Mouse (Mus musculus) G1E (cell line): ENCODE data around the gene Ctsg. TPM values are rescaled to one million over a fixed set of nuclear protein-coding genes. Genes with fewer than 3 reads are reported as not detected.
"Not testable (repeated sequence)": the region's sequence is repeated elsewhere in the genome, so short reads cannot be mapped to it uniquely, and the experiment has no call there.

ENCODE experiments used
- ATAC-seq: 2 replicates; pipeline ENCODE4 v1.8.0; 2016; ENCODE audit warnings: mild to moderate bottlenecking; ENCODE audit not compliant: insufficient number of reproducible peaks, poor library complexity, low FRiP score, severe bottlenecking; ENCODE audit errors: extremely low read depth
- DNase-seq: peaks from one replicate; pipeline ENCODE4 v3.0.0; 2012; ENCODE audit warnings: low spot score
- H3K27me3 ChIP-seq: 2 replicates; pipeline ENCODE4 v1.6.1; 2012; ENCODE audit warnings: mild to moderate bottlenecking, low read length, inconsistent platforms; ENCODE audit not compliant: insufficient read depth
- H3K36me3 ChIP-seq: replicated peaks from 2 replicates; pipeline ENCODE3; 2012; ENCODE audit warnings: mild to moderate bottlenecking, inconsistent platforms
- H3K4me1 ChIP-seq: 2 replicates; pipeline ENCODE4 v1.6.1; 2012; ENCODE audit warnings: low read depth, low read length, inconsistent platforms, mixed read lengths; ENCODE audit not compliant: insufficient read depth
- H3K4me3 ChIP-seq: 2 replicates; pipeline ENCODE4 v1.5.1; 2012; ENCODE audit warnings: low read depth, mild to moderate bottlenecking, inconsistent platforms, low read length, moderate library complexity, mixed read lengths
- H3K9me3 ChIP-seq: replicated peaks from 2 replicates; pipeline ENCODE4 v1.6.1; 2012; ENCODE audit warnings: inconsistent platforms
- CTCF ChIP-seq: IDR thresholded peaks from 2 replicates; pipeline ENCODE4 v1.5.1; 2012; ENCODE audit warnings: low read depth, low read length, inconsistent platforms, mixed read lengths
- GATA1 ChIP-seq: IDR thresholded peaks from 2 replicates; pipeline ENCODE4 v1.6.1; 2012; ENCODE audit warnings: borderline replicate concordance, low read length, inconsistent platforms, mixed read lengths
- GATA2 ChIP-seq: IDR thresholded peaks from 2 replicates; pipeline ENCODE4 v1.6.1; 2012; ENCODE audit warnings: low read depth, low read length, inconsistent platforms, borderline replicate concordance
- POLR2AphosphoS5 ChIP-seq: IDR thresholded peaks from 2 replicates; pipeline ENCODE4 v1.6.1; 2012; ENCODE audit warnings: low read depth, low read length, inconsistent platforms; ENCODE audit not compliant: insufficient replicate concordance
- TAL1 ChIP-seq: conservative IDR thresholded peaks from 2 replicates; pipeline ENCODE4 v1.6.1; 2012; ENCODE audit warnings: low read depth, low read length, inconsistent platforms, mixed read lengths
- polyA plus RNA-seq: library from polyadenylated mRNA; stranded (reverse); fragments of >175 nt; gene quantifications from 2 replicates; pipeline ENCODE4 v1.2.3, GENCODE M21; 2012
- total RNA-seq, 2 experiments: library from RNA; stranded (forward) in 1 of 2; stranded (reverse) in 1 of 2; fragments of 200-1000 nt in 1 of 2; fragments of >200 nt in 1 of 2; fragmentation: Nextera tagmentation in 1 of 2; gene quantifications; 2 replicates each; pipeline ENCODE4 v1.2.3; 2014 to 2017

Ctsg gene
- total RNA-seq (2014; fragmentation: Nextera tagmentation) (not detected in 2 replicates), total RNA-seq (2017) (0.11 and 0.35 TPM in 2 replicates), polyA plus RNA-seq (0.07 and 0.16 TPM in 2 replicates)

DNA sequence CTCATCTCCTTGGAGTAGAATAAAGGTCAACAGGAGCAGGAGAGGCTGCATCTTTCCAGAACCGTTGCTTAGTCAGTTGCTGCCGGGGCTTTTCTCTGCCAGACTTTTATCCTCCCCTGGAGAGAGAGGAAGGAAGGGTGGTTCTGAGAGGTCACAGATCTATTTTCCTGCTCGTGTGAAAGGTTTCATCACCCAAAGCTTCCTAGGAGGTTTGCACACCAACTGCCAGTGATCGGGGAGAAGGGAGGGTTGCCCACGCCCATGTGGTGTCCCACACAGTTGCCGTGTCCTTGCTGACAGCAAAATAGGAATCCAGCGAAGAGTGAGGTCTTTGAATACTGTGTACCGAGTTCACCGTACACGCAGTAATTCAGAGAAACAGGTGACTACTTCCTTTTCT, at the start of gene Ctsg:
TSS of gene Ctsg (minus strand) at position 189 of the 400 bp plus-strand sequence.
- Histone ChIP-seq H3K36me3 (no peaks in the 10 kb centered on the region), H3K9me3 (no peaks in the 10 kb centered on the region), H3K4me3 (no peak within 1 kb of the TSS), H3K27me3 (peaks cover 38% of the 10 kb centered on the region), H3K4me1 (no peaks in the 10 kb centered on the region)
- no peak for DNase-seq
- TF ChIP-seq GATA2 (no peak), CTCF (no peak), GATA1 (no peak), TAL1 (no peak), POLR2AphosphoS5 (no peak)
- no peak for ATAC-seq

DNA sequence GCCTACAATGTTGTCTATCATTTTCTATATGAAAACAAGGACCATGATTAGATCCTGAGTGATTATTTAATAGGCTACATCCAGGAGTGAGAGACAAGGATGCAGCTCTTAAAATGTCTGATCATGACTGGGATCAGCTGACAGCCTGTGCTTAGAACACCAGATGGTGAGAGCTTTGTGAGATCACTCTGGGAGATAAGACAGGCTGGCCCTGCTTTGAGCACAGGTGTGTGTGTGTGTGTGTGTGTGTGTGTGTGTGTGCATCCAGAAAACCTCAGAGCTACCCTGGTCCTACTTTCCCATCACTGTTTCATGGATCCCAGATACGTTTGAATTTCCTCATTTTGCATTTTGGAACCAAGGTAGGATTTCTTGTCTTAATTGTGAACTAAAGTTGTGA, 31.3 kb upstream of the Ctsg start:
- H3K27me3 ChIP-seq, H3K36me3 ChIP-seq, ATAC-seq, H3K4me3 ChIP-seq, H3K4me1 ChIP-seq, DNase-seq, H3K9me3 ChIP-seq: not testable (repeated sequence)

- H3K27me3 ChIP-seq, DNase-seq, H3K9me3 ChIP-seq, H3K4me3 ChIP-seq, H3K4me1 ChIP-seq, H3K36me3 ChIP-seq, ATAC-seq: not testable (repeated sequence)
Measured at GRCm38 (mm10) chr14:56132508-56132907, 30.1 kb upstream of the Ctsg start, which contains the start of gene Gzmd. Gene Gzmd, minus strand, starts transcription at chr14:56132608.

DNA sequence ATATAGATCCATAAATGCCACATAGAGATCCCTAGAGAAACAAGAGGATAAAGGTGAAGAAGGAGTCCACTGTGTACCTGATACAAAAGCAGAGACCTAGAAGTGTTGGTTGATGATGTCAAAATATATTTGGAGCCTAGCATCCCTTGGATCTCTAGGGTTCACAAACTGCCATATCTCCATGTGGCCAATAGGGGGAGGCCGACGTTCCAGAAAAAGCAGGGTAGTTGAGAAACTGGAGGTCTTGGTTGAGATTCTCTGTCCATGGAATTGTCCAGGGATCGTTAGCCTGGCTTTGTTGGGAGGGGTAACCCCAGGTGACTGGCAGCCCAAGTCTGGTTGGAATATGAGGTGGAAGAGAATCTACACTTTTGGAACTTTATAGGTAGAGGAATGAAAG, 26.0 kb upstream of the Ctsg start:
- H3K9me3 ChIP-seq, result no peaks in the 10 kb centered on the region
- TF ChIP-seq GATA2 (no peak), CTCF (peak; percentile 42)
- no peaks in the 10 kb centered on the region for H3K36me3 ChIP-seq
- no peak for ATAC-seq
- no peaks in the 10 kb centered on the region; the same call in 1 of the 2 replicates for H3K27me3 ChIP-seq
- no peak overlapping the region for H3K4me3 ChIP-seq
- no peaks in the 10 kb centered on the region for H3K4me1 ChIP-seq
- peak; percentile 4 for DNase-seq

GRCm38 (mm10) chr14:56123516-56123915, 21.1 kb upstream of the Ctsg start:
- H3K9me3 ChIP-seq, result no peaks in the 10 kb centered on the region
- H3K4me3 ChIP-seq, result no peak overlapping the region
- peaks cover 5% of the 10 kb centered on the region for H3K27me3 ChIP-seq
- no peak for ATAC-seq
- no peaks in the 10 kb centered on the region for H3K36me3 ChIP-seq
- DNase-seq, result no peak
- TF ChIP-seq GATA2 (no peak), CTCF (no peak), GATA1 (no peak), POLR2AphosphoS5 (no peak), TAL1 (no peak)
- H3K4me1 ChIP-seq, result no peaks in the 10 kb centered on the region

GRCm38 (mm10) chr14:56120525-56120924, 18.2 kb upstream of the Ctsg start, which contains the start of gene Gzme:
Gene Gzme, minus strand, starts transcription at chr14:56120625.
- ATAC-seq, result no peak
- Histone ChIP-seq H3K4me1 (no peaks in the 10 kb centered on the region), H3K4me3 (no peak within 1 kb of the TSS), H3K27me3 (peaks cover 25% of the 10 kb centered on the region), H3K36me3 (no peaks in the 10 kb centered on the region), H3K9me3 (no peaks in the 10 kb centered on the region)
- DNase-seq, result no peak
- TF ChIP-seq TAL1, result no peak
- TF ChIP-seq GATA1, result no peak

GRCm38 (mm10) chr14:56115531-56116310, 13.3 kb upstream of the Ctsg start:
- not testable (repeated sequence) for H3K9me3 ChIP-seq, DNase-seq, H3K36me3 ChIP-seq, H3K4me1 ChIP-seq, ATAC-seq, H3K4me3 ChIP-seq
- peaks cover 25% of the 10 kb centered on the region for H3K27me3 ChIP-seq
